Mouse (Mus musculus): ENCODE data around the gene Taf12.

Taf12 gene

GRCm38 (mm10) chr4:132274156-132274862 lies at the start of gene Taf12:
Gene Taf12 (plus strand): TSS chr4:132274375.
- in situ Hi-C loops (cut with MboI; ENCODE audit: low pct_unique_long_range_greater_than_20kb in 1 of 2, low sequenced_read_pairs in 2 of 2, unreplicated experiment in 1 of 2) = no loop called here

- in situ Hi-C loops (cut with MboI; ENCODE audit: low pct_unique_long_range_greater_than_20kb in 1 of 2, low sequenced_read_pairs in 2 of 2, unreplicated experiment in 1 of 2) = no loop called here
These were observed 43.8 kb upstream of the Taf12 start for GRCm38 (mm10) chr4:132230422-132230821.

GRCm38 (mm10) chr4:132234710-132235109 lies 39.5 kb upstream of the Taf12 start:
- in situ Hi-C loops (cut with MboI; ENCODE audit: low pct_unique_long_range_greater_than_20kb in 1 of 2, low sequenced_read_pairs in 2 of 2, unreplicated experiment in 1 of 2) = no loop called here

- in situ Hi-C loops (cut with MboI; ENCODE audit: low pct_unique_long_range_greater_than_20kb in 1 of 2, low sequenced_read_pairs in 2 of 2, unreplicated experiment in 1 of 2) = no loop called here
These were observed 35.8 kb upstream of the Taf12 start for GRCm38 (mm10) chr4:132238356-132238755.

GRCm38 (mm10) chr4:132240367-132240766 lies 33.8 kb upstream of the Taf12 start:
- in situ Hi-C loops (cut with MboI; ENCODE audit: low pct_unique_long_range_greater_than_20kb in 1 of 2, low sequenced_read_pairs in 2 of 2, unreplicated experiment in 1 of 2) = no loop called here

- in situ Hi-C loops (cut with MboI; ENCODE audit: low pct_unique_long_range_greater_than_20kb in 1 of 2, low sequenced_read_pairs in 2 of 2, unreplicated experiment in 1 of 2) = no loop called here
These were observed 33.0 kb upstream of the Taf12 start for GRCm38 (mm10) chr4:132241208-132241607.

- in situ Hi-C loops (cut with MboI; ENCODE audit: low pct_unique_long_range_greater_than_20kb in 1 of 2, low sequenced_read_pairs in 2 of 2, unreplicated experiment in 1 of 2) = no loop called here
These were observed 28.5 kb upstream of the Taf12 start for GRCm38 (mm10) chr4:132245643-132246042.

- in situ Hi-C loops (cut with MboI; ENCODE audit: low pct_unique_long_range_greater_than_20kb in 1 of 2, low sequenced_read_pairs in 2 of 2, unreplicated experiment in 1 of 2) = no loop called here
These were observed 26.7 kb upstream of the Taf12 start for GRCm38 (mm10) chr4:132247451-132247997.

- in situ Hi-C loops (cut with MboI; ENCODE audit: low pct_unique_long_range_greater_than_20kb in 1 of 2, low sequenced_read_pairs in 2 of 2, unreplicated experiment in 1 of 2) = loop anchor here in 1 of 2 experiments (5.0 kb wide), 1 partner anchor 34 kb away; no protein-coding TSS in a partner anchor
These were observed 22.6 kb upstream of the Taf12 start for GRCm38 (mm10) chr4:132251596-132251995.

GRCm38 (mm10) chr4:132253128-132253527 lies 21.0 kb upstream of the Taf12 start:
- in situ Hi-C loops (cut with MboI; ENCODE audit: low pct_unique_long_range_greater_than_20kb in 1 of 2, low sequenced_read_pairs in 2 of 2, unreplicated experiment in 1 of 2) = loop anchor here in 1 of 2 experiments (5.0 kb wide), 1 partner anchor 36 kb away; no protein-coding TSS in a partner anchor

GRCm38 (mm10) chr4:132253622-132254021 lies 20.6 kb upstream of the Taf12 start:
- in situ Hi-C loops (cut with MboI; ENCODE audit: low pct_unique_long_range_greater_than_20kb in 1 of 2, low sequenced_read_pairs in 2 of 2, unreplicated experiment in 1 of 2) = loop anchor here in 1 of 2 experiments (5.0 kb wide), 1 partner anchor 36 kb away; no protein-coding TSS in a partner anchor

- in situ Hi-C loops (cut with MboI; ENCODE audit: low pct_unique_long_range_greater_than_20kb in 1 of 2, low sequenced_read_pairs in 2 of 2, unreplicated experiment in 1 of 2) = loop anchor here in 1 of 2 experiments (5.0 kb wide), 1 partner anchor 38 kb away; no protein-coding TSS in a partner anchor
These were observed 19.2 kb upstream of the Taf12 start for GRCm38 (mm10) chr4:132254986-132255385.

GRCm38 (mm10) chr4:132256384-132256783 lies 17.8 kb upstream of the Taf12 start:
- in situ Hi-C loops (cut with MboI; ENCODE audit: low pct_unique_long_range_greater_than_20kb in 1 of 2, low sequenced_read_pairs in 2 of 2, unreplicated experiment in 1 of 2) = no loop called here

- in situ Hi-C loops (cut with MboI; ENCODE audit: low pct_unique_long_range_greater_than_20kb in 1 of 2, low sequenced_read_pairs in 2 of 2, unreplicated experiment in 1 of 2) = no loop called here
These were observed 14.9 kb upstream of the Taf12 start for GRCm38 (mm10) chr4:132259248-132259647.

GRCm38 (mm10) chr4:132260404-132261379 lies 13.5 kb upstream of the Taf12 start:
- in situ Hi-C loops (cut with MboI; ENCODE audit: low pct_unique_long_range_greater_than_20kb in 1 of 2, low sequenced_read_pairs in 2 of 2, unreplicated experiment in 1 of 2) = no loop called here

- in situ Hi-C loops (cut with MboI; ENCODE audit: low pct_unique_long_range_greater_than_20kb in 1 of 2, low sequenced_read_pairs in 2 of 2, unreplicated experiment in 1 of 2) = no loop called here
These were observed 12.4 kb upstream of the Taf12 start, which contains the start of gene Gmeb1 for GRCm38 (mm10) chr4:132261514-132262357. Gene Gmeb1 (minus strand): TSS chr4:132261602.

- in situ Hi-C loops (cut with MboI; ENCODE audit: low pct_unique_long_range_greater_than_20kb in 1 of 2, low sequenced_read_pairs in 2 of 2, unreplicated experiment in 1 of 2) = no loop called here
These were observed 11.9 kb upstream of the Taf12 start for GRCm38 (mm10) chr4:132262358-132262616.

GRCm38 (mm10) chr4:132263313-132263712 lies 10.9 kb upstream of the Taf12 start:
- in situ Hi-C loops (cut with MboI; ENCODE audit: low pct_unique_long_range_greater_than_20kb in 1 of 2, low sequenced_read_pairs in 2 of 2, unreplicated experiment in 1 of 2) = no loop called here
